Mouse (Mus musculus) adrenal gland, adult 18-20 months (tissue): ENCODE results near the gene Apol6. TPM values are rescaled to one million over a fixed set of nuclear protein-coding genes. Genes with fewer than 3 reads are reported as not detected.
"Not testable (repeated sequence)": the region's sequence is repeated elsewhere in the genome, so short reads cannot be mapped to it uniquely, and the experiment has no call there.

ENCODE experiments used
- DNase-seq, 2 experiments: peaks; one replicate each; pipeline ENCODE4 v3.0.0; 2021 to 2022; ENCODE audit warnings: low spot score in 2 of 2
- total RNA-seq, 2 experiments: library from RNA; stranded (reverse); gene quantifications; 1 replicate in 1 of 2; 2 replicates in 1 of 2; pipeline ENCODE4 v1.2.3; 2021

Gene Apol6
- total RNA-seq, 2 experiments from 2014 or later: 11.1 to 65.3 TPM

- peak in 1 of 2 experiments; percentile 54 for DNase-seq
Observed at GRCm38 (mm10) chr15:77029331-77029991, 15.1 kb upstream of the Apol6 start.

GRCm38 (mm10) chr15:77031271-77031670 lies 13.3 kb upstream of the Apol6 start:
- no peak for DNase-seq

GRCm38 (mm10) chr15:77034526-77034925 lies 10.0 kb upstream of the Apol6 start:
- no peak for DNase-seq

GRCm38 (mm10) chr15:77035643-77036042 lies 8.9 kb upstream of the Apol6 start:
- no peak for DNase-seq

- DNase-seq: peak; percentile 57 to 73
Observed at GRCm38 (mm10) chr15:77036320-77036988, 8.1 kb upstream of the Apol6 start.

GRCm38 (mm10) chr15:77036989-77037277 lies 7.6 kb upstream of the Apol6 start:
- no peak for DNase-seq

- DNase-seq: peak; percentile 45 to 52
Observed at GRCm38 (mm10) chr15:77037278-77038161, 7.0 kb upstream of the Apol6 start.

- no peak for DNase-seq
Observed at GRCm38 (mm10) chr15:77039211-77039700, 5.3 kb upstream of the Apol6 start.

- no peak for DNase-seq
Observed at GRCm38 (mm10) chr15:77040784-77041183, 3.7 kb upstream of the Apol6 start.

GRCm38 (mm10) chr15:77045609-77046008 lies 1.1 kb downstream of the Apol6 start:
- no peak for DNase-seq

- DNase-seq: no peak
Observed at GRCm38 (mm10) chr15:77050570-77050969, 6.0 kb downstream of the Apol6 start, which contains the start of gene Mb. Mb (minus strand) TSS chr15:77050670.

GRCm38 (mm10) chr15:77052176-77052575 lies 7.6 kb downstream of the Apol6 start:
- no peak for DNase-seq

GRCm38 (mm10) chr15:77053021-77053420 lies 8.5 kb downstream of the Apol6 start:
- no peak for DNase-seq

- DNase-seq: no peak
Observed at GRCm38 (mm10) chr15:77054611-77055175, 10.2 kb downstream of the Apol6 start.

- no peak for DNase-seq
Observed at GRCm38 (mm10) chr15:77056001-77056790, 11.7 kb downstream of the Apol6 start.

GRCm38 (mm10) chr15:77056791-77057051 lies 12.2 kb downstream of the Apol6 start:
- no peak for DNase-seq

GRCm38 (mm10) chr15:77058566-77058965 lies 14.0 kb downstream of the Apol6 start:
- no peak for DNase-seq

GRCm38 (mm10) chr15:77059416-77059815 lies 14.9 kb downstream of the Apol6 start:
- DNase-seq: not testable (repeated sequence)

GRCm38 (mm10) chr15:77062746-77063145 lies 18.2 kb downstream of the Apol6 start:
- DNase-seq: no peak

- DNase-seq: no peak
Observed at GRCm38 (mm10) chr15:77065259-77065852, 20.8 kb downstream of the Apol6 start.
